Mouse (Mus musculus): Measurements from ENCODE around the gene Spen. TPM values are rescaled to one million over a fixed set of nuclear protein-coding genes. Genes with fewer than 3 reads are reported as not detected.
"Not testable (repeated sequence)": the region's sequence is repeated elsewhere in the genome, so short reads cannot be mapped to it uniquely, and the experiment has no call there.

Spen gene
- polyA plus RNA-seq, 1 experiment: 46.9 TPM

DNA sequence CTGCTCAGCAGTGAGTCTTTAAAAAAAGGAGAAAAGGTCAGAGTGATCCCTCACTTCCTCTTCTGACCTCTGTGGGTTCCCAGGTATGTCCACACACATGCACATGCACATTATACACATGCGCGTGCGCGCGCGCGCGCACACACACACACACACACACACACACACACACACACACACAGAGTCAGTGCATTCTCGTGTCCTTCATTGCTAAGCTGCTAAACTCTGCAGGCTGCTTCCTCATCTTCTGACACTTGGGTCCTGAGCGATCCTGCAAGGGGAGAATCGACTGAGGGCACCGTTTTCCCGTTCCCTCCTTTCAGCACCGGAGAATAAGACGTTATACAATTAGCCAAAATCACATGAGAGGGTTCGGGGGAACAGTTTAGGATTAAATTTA lies 20.3 kb upstream of the Spen start:
- TF ChIP-seq CTCF (IDR thresholded peaks at IDR 0.05; ENCODE audit: low read depth, low read length) (no peak), POLR2A (IDR thresholded peaks at IDR 0.05; ENCODE audit: insufficient read depth, low read length) (no peak), EP300 (IDR thresholded peaks at IDR 0.05; ENCODE audit: insufficient read depth, low read depth, low read length) (no peak)
- no peaks in the 10 kb centered on the region for H3K27me3 ChIP-seq (ENCODE audit: control insufficient read depth, insufficient read depth, low read length, poor library complexity, severe bottlenecking)
- peaks cover 9% of the 10 kb centered on the region for H3K4me1 ChIP-seq (ENCODE audit: control insufficient read depth, insufficient read depth, low read length)
- H3K9me3 ChIP-seq (replicated peaks; ENCODE audit: control insufficient read depth, insufficient read depth, low read length, poor library complexity, severe bottlenecking): no peaks in the 10 kb centered on the region
- H3K4me3 ChIP-seq (ENCODE audit: low read depth, low read length): peak overlapping the region; percentile 19
- H3K27ac ChIP-seq (ENCODE audit: insufficient read depth, low read length): peak overlapping the region; percentile 16
- H3K9ac ChIP-seq (ENCODE audit: low read depth, poor library complexity, severe bottlenecking): peak overlapping the region; percentile 46
- no peaks in the 10 kb centered on the region for H3K36me3 ChIP-seq (ENCODE audit: control insufficient read depth, insufficient read depth, low read length, poor library complexity, severe bottlenecking)

DNA sequence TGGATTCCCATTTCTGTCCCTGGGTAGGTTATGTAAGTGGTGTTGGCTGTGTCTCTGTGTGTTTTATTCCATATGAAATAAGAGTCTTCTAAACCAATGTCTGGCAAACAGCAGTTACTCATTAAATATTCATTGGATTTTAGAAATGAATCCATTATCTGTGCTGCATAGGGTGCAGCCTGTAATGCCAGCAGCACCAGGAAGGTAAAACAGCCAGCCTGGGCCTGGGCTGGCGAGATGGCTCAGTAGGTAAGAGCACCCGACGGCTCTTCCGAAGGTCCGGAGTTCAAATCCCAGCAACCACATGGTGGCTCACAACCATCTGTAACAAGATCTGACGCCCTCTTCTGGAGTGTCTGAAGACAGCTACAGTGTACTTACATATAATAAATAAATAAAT lies 17.8 kb upstream of the Spen start:
- H3K4me1 ChIP-seq (ENCODE audit: control insufficient read depth, insufficient read depth, low read length); H3K9ac ChIP-seq (ENCODE audit: low read depth, poor library complexity, severe bottlenecking); H3K9me3 ChIP-seq (replicated peaks; ENCODE audit: control insufficient read depth, insufficient read depth, low read length, poor library complexity, severe bottlenecking); H3K36me3 ChIP-seq (ENCODE audit: control insufficient read depth, insufficient read depth, low read length, poor library complexity, severe bottlenecking); H3K4me3 ChIP-seq (ENCODE audit: low read depth, low read length); H3K27me3 ChIP-seq (ENCODE audit: control insufficient read depth, insufficient read depth, low read length, poor library complexity, severe bottlenecking); H3K27ac ChIP-seq (ENCODE audit: insufficient read depth, low read length): not testable (repeated sequence)

DNA sequence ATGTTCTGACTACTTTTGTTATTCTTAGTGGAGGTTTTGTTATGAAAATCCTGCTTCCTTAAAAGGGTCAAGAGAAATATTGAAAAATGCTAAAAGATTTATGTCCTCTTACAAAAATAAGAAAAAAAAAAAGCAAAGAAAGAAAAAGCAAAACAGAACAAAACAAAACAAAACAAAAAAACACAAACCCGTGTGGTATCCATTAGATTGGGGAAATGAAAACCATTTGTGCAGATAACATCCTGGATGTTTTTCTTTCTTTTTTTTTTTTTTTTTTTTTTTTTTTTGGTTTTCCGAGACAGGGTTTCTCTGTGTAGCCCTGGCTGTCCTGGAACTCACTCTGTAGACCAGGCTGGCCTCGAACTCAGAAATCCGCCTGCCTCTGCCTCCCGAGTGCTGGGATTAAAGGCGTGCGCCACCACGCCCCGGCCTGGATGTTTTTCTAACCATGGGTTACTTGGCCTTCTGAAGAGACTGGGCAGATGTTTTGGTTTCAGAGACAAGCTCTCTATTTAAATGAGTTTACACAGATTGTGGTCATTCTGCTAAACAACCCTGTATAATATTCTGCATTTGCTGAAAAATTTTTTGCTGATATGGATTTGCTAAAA lies 16.0 kb upstream of the Spen start:
- not testable (repeated sequence) for H3K4me1 ChIP-seq (ENCODE audit: control insufficient read depth, insufficient read depth, low read length); H3K27me3 ChIP-seq (ENCODE audit: control insufficient read depth, insufficient read depth, low read length, poor library complexity, severe bottlenecking); H3K27ac ChIP-seq (ENCODE audit: insufficient read depth, low read length); H3K9ac ChIP-seq (ENCODE audit: low read depth, poor library complexity, severe bottlenecking); H3K36me3 ChIP-seq (ENCODE audit: control insufficient read depth, insufficient read depth, low read length, poor library complexity, severe bottlenecking); H3K4me3 ChIP-seq (ENCODE audit: low read depth, low read length); H3K9me3 ChIP-seq (replicated peaks; ENCODE audit: control insufficient read depth, insufficient read depth, low read length, poor library complexity, severe bottlenecking)

DNA sequence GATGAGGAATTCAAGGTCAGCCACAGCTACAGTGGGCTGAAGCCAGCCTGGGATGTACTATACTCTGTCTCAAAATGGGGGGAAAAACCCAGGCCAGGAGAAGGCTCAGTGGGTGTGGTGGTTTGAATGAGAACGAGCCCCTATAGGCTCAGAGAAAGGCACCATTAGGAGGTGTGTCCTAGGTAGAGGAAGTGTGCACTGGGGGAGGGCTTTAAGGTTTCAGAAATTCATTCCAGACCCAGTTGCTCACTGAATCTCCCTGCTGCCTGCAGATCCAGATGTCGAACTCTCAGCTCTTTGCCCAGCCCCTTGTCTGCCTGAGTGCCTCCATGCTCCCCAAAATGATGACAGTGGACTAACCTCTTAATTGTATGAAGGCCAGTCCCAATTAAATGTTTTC lies 14.1 kb upstream of the Spen start:
- H3K27ac ChIP-seq (ENCODE audit: insufficient read depth, low read length): no peak overlapping the region
- H3K27me3 ChIP-seq (ENCODE audit: control insufficient read depth, insufficient read depth, low read length, poor library complexity, severe bottlenecking): no peaks in the 10 kb centered on the region
- TF ChIP-seq EP300 (IDR thresholded peaks at IDR 0.05; ENCODE audit: insufficient read depth, low read depth, low read length): no peak
- TF ChIP-seq POLR2A (IDR thresholded peaks at IDR 0.05; ENCODE audit: insufficient read depth, low read length): no peak
- no peak for TF ChIP-seq CTCF (IDR thresholded peaks at IDR 0.05; ENCODE audit: low read depth, low read length)
- H3K9ac ChIP-seq (ENCODE audit: low read depth, poor library complexity, severe bottlenecking): no peak overlapping the region
- no peaks in the 10 kb centered on the region for H3K36me3 ChIP-seq (ENCODE audit: control insufficient read depth, insufficient read depth, low read length, poor library complexity, severe bottlenecking)
- H3K9me3 ChIP-seq (replicated peaks; ENCODE audit: control insufficient read depth, insufficient read depth, low read length, poor library complexity, severe bottlenecking): no peaks in the 10 kb centered on the region
- no peak overlapping the region for H3K4me3 ChIP-seq (ENCODE audit: low read depth, low read length)
- H3K4me1 ChIP-seq (ENCODE audit: control insufficient read depth, insufficient read depth, low read length): peaks cover 2% of the 10 kb centered on the region

DNA sequence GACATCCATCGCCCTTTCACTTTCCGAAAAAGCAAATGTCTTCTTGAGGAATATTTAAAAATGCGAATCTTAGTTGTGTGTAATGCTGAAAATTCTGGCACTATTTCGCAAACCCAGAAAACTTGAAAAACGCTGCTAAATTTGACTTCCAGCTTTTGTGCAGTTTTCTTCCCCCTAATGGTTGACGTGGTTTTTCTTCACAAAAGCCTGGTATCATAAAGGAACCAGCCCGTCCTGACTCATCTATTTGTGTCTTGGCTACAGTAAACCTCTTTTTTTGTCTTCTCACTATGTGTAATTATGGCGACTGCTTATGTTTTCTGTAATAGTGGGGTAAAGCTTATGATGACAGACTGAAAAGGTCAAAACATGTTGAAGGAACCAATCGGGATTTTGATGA lies 8.9 kb upstream of the Spen start:
- H3K27ac ChIP-seq (ENCODE audit: insufficient read depth, low read length): no peak overlapping the region
- TF ChIP-seq CTCF (IDR thresholded peaks at IDR 0.05; ENCODE audit: low read depth, low read length): no peak
- TF ChIP-seq EP300 (IDR thresholded peaks at IDR 0.05; ENCODE audit: insufficient read depth, low read depth, low read length): no peak
- TF ChIP-seq POLR2A (IDR thresholded peaks at IDR 0.05; ENCODE audit: insufficient read depth, low read length): no peak
- no peak overlapping the region for H3K4me3 ChIP-seq (ENCODE audit: low read depth, low read length)
- H3K9me3 ChIP-seq (replicated peaks; ENCODE audit: control insufficient read depth, insufficient read depth, low read length, poor library complexity, severe bottlenecking): no peaks in the 10 kb centered on the region
- no peaks in the 10 kb centered on the region for H3K27me3 ChIP-seq (ENCODE audit: control insufficient read depth, insufficient read depth, low read length, poor library complexity, severe bottlenecking)
- H3K4me1 ChIP-seq (ENCODE audit: control insufficient read depth, insufficient read depth, low read length): no peaks in the 10 kb centered on the region
- H3K36me3 ChIP-seq (ENCODE audit: control insufficient read depth, insufficient read depth, low read length, poor library complexity, severe bottlenecking): no peaks in the 10 kb centered on the region
- H3K9ac ChIP-seq (ENCODE audit: low read depth, poor library complexity, severe bottlenecking): no peak overlapping the region

DNA sequence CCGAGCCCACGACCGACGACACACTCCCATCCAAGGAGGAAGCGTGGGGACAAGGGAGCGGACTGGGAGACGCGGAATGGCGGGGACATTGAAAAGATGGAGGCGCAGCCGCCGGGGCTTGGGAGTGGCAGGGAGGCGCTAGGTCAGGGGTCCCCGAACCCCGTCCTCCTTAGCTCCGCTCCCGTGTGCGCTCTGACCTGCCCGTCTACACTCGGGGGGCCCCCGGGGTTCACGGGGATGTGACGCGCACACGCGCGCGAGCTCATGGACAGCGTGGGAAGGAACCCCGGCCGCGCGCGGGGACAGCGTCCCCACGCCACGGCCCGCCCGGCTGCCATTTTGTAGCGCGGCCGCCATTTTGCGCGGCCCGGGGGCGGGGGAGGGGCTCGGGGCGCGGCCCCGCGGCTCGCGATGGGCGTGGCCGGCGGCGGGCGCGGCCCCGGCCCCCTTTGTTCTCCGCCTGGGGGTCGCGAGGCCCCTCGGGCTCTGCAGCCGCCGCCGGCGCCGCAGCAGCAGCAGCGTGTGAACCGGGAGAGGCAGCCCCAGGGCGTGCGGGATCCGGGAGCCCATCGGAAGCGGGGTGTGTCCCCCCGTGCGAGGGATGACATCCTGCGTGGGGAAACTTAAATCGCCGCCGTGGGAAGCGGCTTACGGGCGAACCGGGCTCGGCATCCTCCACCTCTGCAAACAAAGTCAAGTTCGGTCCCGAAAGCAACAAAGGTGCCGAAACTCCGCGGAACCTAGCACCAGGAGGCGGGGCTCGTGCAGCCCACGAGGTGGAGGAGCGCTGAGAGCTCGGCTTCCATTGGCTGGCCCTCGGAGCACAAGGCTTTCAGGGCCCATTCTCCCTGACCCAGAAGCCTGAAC lies 8.2 kb upstream of the Spen start:
- H3K9me3 ChIP-seq (replicated peaks; ENCODE audit: control insufficient read depth, insufficient read depth, low read length, poor library complexity, severe bottlenecking): no peaks in the 10 kb centered on the region
- no peaks in the 10 kb centered on the region for H3K27me3 ChIP-seq (ENCODE audit: control insufficient read depth, insufficient read depth, low read length, poor library complexity, severe bottlenecking)
- no peaks in the 10 kb centered on the region for H3K4me1 ChIP-seq (ENCODE audit: control insufficient read depth, insufficient read depth, low read length)
- peak overlapping the region; percentile 95 for H3K4me3 ChIP-seq (ENCODE audit: low read depth, low read length)
- peak overlapping the region; percentile 84 for H3K9ac ChIP-seq (ENCODE audit: low read depth, poor library complexity, severe bottlenecking)
- no peaks in the 10 kb centered on the region for H3K36me3 ChIP-seq (ENCODE audit: control insufficient read depth, insufficient read depth, low read length, poor library complexity, severe bottlenecking)
- peak overlapping the region; percentile 73 for H3K27ac ChIP-seq (ENCODE audit: insufficient read depth, low read length)
- no peak for TF ChIP-seq POLR2A (IDR thresholded peaks at IDR 0.05; ENCODE audit: insufficient read depth, low read length)
- TF ChIP-seq EP300 (IDR thresholded peaks at IDR 0.05; ENCODE audit: insufficient read depth, low read depth, low read length): no peak; the same call in 1 of the 2 replicates
- no peak for TF ChIP-seq CTCF (IDR thresholded peaks at IDR 0.05; ENCODE audit: low read depth, low read length)
